ENCODE assay signal across 8 mouse cellular contexts in genomic region chr8:117660358-117661031, GRCm38 (mm10). TPM values are rescaled to one million over a fixed set of nuclear protein-coding genes. Genes with fewer than 3 reads are reported as not detected.
DNase-seq lines count a peak whose midpoint lies in the region; ATAC-seq lines count a peak whose summit lies in the region.
"Had no signal": no experiment of that assay in that cellular context is flagged by ENCODE, and none has a peak within 500 bp of the region (broad histone marks: within the 10 kb centered on the region; RNA-seq: fewer than 3 reads in every experiment).

No protein-coding gene starts in this region.

- H3K36me3 ChIP-seq in embryonic facial prominence, embryonic 14.5 days (ENCODE audit: control insufficient read depth, insufficient read depth, low read length) = no peaks in the 10 kb centered on the region
- no peaks in the 10 kb centered on the region for H3K36me3 ChIP-seq in hindbrain, embryonic 13.5 days
- H3K36me3 ChIP-seq in limb, embryonic 15.5 days = no peaks in the 10 kb centered on the region
- H3K36me3 ChIP-seq: liver, embryonic 13.5 days had no signal

- peaks cover 13% of the 10 kb centered on the region; the same call in 1 of the 2 replicates for H3K4me1 ChIP-seq in embryonic facial prominence, embryonic 14.5 days (ENCODE audit: control insufficient read depth, insufficient read depth, low read length)
- peaks cover 14% of the 10 kb centered on the region for H3K4me1 ChIP-seq in hindbrain, embryonic 13.5 days (replicated peaks)
- peaks cover 8% of the 10 kb centered on the region for H3K4me1 ChIP-seq in limb, embryonic 15.5 days
- H3K4me1 ChIP-seq: liver, embryonic 13.5 days had no signal

- peak overlapping the region; percentile 16; the same call in 1 of the 2 replicates for H3K4me2 ChIP-seq in embryonic facial prominence, embryonic 14.5 days (ENCODE audit: low read depth, low read length)
- H3K4me2 ChIP-seq in hindbrain, embryonic 13.5 days = no peak overlapping the region; the same call in 1 of the 2 replicates
- 0 out of 2 replicates have a peak overlapping the region, but pooled peaks have one; percentile 12 for H3K4me2 ChIP-seq in limb, embryonic 15.5 days
- H3K4me2 ChIP-seq: liver, embryonic 13.5 days had no signal

- no peak overlapping the region for H3K9ac ChIP-seq in embryonic facial prominence, embryonic 14.5 days (ENCODE audit: low read depth, low read length)
- H3K9ac ChIP-seq in hindbrain, embryonic 13.5 days = no peak overlapping the region
- H3K9ac ChIP-seq in limb, embryonic 15.5 days = no peak overlapping the region
- H3K9ac ChIP-seq: liver, embryonic 13.5 days had no signal

- DNase-seq in embryo, embryonic 11 days = peak; percentile 79
- peak; percentile 88 for DNase-seq in embryonic facial prominence, embryonic 14.5 days (ENCODE audit: low spot score)
- peak; percentile 67 to 76 for DNase-seq in right cerebral cortex, postnatal 10 days (ENCODE audit: low spot score in 2 of 2)
- no peak for DNase-seq in urinary bladder, postnatal 25 days (ENCODE audit: low spot score)
- no peak for DNase-seq in adrenal gland, postnatal 4 days (ENCODE audit: low spot score in 2 of 2)
- DNase-seq: liver, embryonic 13.5 days had no signal

- 26% methylated on average over 11 of the region's 11 CpGs for WGBS in embryonic facial prominence, embryonic 14.5 days
- 25% methylated on average over 11 of the region's 11 CpGs for WGBS in hindbrain, embryonic 13.5 days
- 35% methylated on average over 11 of the region's 11 CpGs for WGBS in limb, embryonic 15.5 days

- H3K4me3 ChIP-seq in embryonic facial prominence, embryonic 14.5 days (ENCODE audit: low read depth, low read length) = no peak overlapping the region
- H3K4me3 ChIP-seq in hindbrain, embryonic 13.5 days = no peak overlapping the region
- H3K4me3 ChIP-seq in limb, embryonic 15.5 days = no peak overlapping the region
- H3K4me3 ChIP-seq: liver, embryonic 13.5 days had no signal

- H3K27ac ChIP-seq in embryonic facial prominence, embryonic 14.5 days (replicated peaks; ENCODE audit: low read depth, low read length) = no peak overlapping the region; the same call in 1 of the 2 replicates
- no peak overlapping the region for H3K27ac ChIP-seq in hindbrain, embryonic 13.5 days
- H3K27ac ChIP-seq in limb, embryonic 15.5 days = no peak overlapping the region; the same call in 1 of the 2 replicates
- H3K27ac ChIP-seq: liver, embryonic 13.5 days had no signal

- H3K9me3 ChIP-seq in embryonic facial prominence, embryonic 14.5 days (ENCODE audit: control insufficient read depth, low read length) = no peaks in the 10 kb centered on the region
- no peaks in the 10 kb centered on the region for H3K9me3 ChIP-seq in hindbrain, embryonic 13.5 days
- H3K9me3 ChIP-seq in limb, embryonic 15.5 days = no peaks in the 10 kb centered on the region
- H3K9me3 ChIP-seq: liver, embryonic 13.5 days had no signal

- no peaks in the 10 kb centered on the region for H3K27me3 ChIP-seq in embryonic facial prominence, embryonic 14.5 days (replicated peaks; ENCODE audit: control insufficient read depth, insufficient read depth, low read length)
- no peaks in the 10 kb centered on the region for H3K27me3 ChIP-seq in hindbrain, embryonic 13.5 days
- no peaks in the 10 kb centered on the region for H3K27me3 ChIP-seq in limb, embryonic 15.5 days
- H3K27me3 ChIP-seq: liver, embryonic 13.5 days had no signal

- peak; percentile 91 for ATAC-seq in embryonic facial prominence, embryonic 14.5 days (ENCODE audit: low read depth)
- ATAC-seq in hindbrain, embryonic 13.5 days (ENCODE audit: low FRiP score) = peak; percentile 63; the same call in 1 of the 2 replicates
- ATAC-seq in limb, embryonic 15.5 days (ENCODE audit: insufficient number of reproducible peaks, low FRiP score, low TSS enrichment, low read depth) = 0 out of 2 replicates have a peak, but pooled peaks have one; percentile 65

RNA-seq across cellular contexts. Expression of gene Sdr42e1, which starts 13.0 kb away (rescaled TPM):
- 2.5 and 4.7 TPM in 2 replicates for polyA plus RNA-seq in embryonic facial prominence, embryonic 14.5 days (2014; fragmentation: Nextera tagmentation; extraction: Ambion mirVana)
- polyA plus RNA-seq in hindbrain, embryonic 13.5 days (2015; fragmentation: Nextera tagmentation; extraction: Ambion mirVana) = 1.4 and 1.6 TPM in 2 replicates
- 15.6 and 17.5 TPM in 2 replicates for polyA plus RNA-seq in limb, embryonic 15.5 days (2015; fragmentation: Nextera tagmentation; extraction: Ambion mirVana)
- total RNA-seq in adrenal gland, postnatal 4 days (2021) = 1 to 10 TPM; 1.8 to 2.7 TPM

RNA-seq across cellular contexts. Expression of gene Hsd17b2, which starts 41.2 kb away (rescaled TPM):
- polyA plus RNA-seq in embryonic facial prominence, embryonic 14.5 days (2014; fragmentation: Nextera tagmentation; extraction: Ambion mirVana) = 1.2 and 1.3 TPM in 2 replicates
- not detected in 2 replicates for polyA plus RNA-seq in hindbrain, embryonic 13.5 days (2015; fragmentation: Nextera tagmentation; extraction: Ambion mirVana)
- polyA plus RNA-seq in limb, embryonic 15.5 days (2015; fragmentation: Nextera tagmentation; extraction: Ambion mirVana) = 1.8 and 2.7 TPM in 2 replicates
- total RNA-seq in adrenal gland, postnatal 4 days (2021) = 10 to 100 TPM in 1 of 2 experiments, under 1 TPM in 1; 0.84 to 18.8 TPM

Comparison
In these comparisons a context has a peak if more than half of its experiments do, and no peak if none do; other contexts are left out.
1. DNase-seq: peak in embryo, embryonic 11 days (single experiment), embryonic facial prominence, embryonic 14.5 days (single experiment) and right cerebral cortex, postnatal 10 days (2 of 2); none in urinary bladder, postnatal 25 days (single experiment) and adrenal gland, postnatal 4 days (0 of 2).
2. Peak in every context shown above with its lines, with median percentiles within 50 percentile points of each other: ATAC-seq.